Mouse (Mus musculus): ENCODE results near the gene Izumo4. TPM values are rescaled to one million over a fixed set of nuclear protein-coding genes. Genes with fewer than 3 reads are reported as not detected.

Izumo4 gene
- polyA plus RNA-seq, 1 experiment: 36.3 TPM

DNA sequence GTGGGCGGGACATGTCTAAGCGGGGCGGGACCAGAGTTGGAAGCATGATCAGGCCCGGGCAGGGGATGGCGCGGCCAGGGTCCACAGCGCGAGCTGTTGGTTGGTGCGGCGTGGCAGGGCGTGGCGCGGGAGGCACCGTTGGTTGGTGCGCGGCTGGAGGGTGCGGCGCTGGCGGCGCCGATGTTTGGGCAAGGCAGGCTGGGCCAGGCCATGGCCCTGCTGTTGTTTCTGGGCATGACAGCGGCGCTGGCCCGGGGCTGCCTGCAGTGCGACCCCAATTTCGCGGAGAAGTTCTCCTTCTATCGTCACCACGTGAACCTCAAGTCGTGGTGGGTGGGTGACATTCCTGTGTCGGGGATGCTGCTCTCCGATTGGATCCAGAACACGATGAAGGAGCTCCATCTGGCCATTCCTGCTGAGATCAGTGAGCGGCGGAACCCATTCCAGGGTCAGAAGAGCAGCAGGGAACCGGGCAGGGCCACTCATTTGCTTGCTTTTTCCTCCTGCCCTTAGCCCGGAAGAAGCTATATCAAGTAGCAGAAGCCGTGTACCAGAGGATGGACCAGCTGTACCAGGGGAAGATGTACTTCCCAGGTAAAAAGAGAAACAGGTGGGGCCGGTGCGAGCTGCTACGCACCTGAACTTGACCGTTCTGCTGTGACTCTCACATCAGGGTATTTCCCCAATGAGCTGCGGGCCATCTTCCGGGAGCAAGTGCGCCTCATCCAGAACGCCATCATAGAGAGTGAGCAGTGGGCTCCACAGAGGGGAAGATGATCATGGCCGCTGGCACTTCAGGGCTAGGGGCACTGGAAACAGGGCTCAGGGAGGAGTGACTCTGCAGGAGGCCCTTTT is 779 bp downstream of the Izumo4 start:
- H3K27me3 ChIP-seq (ENCODE audit: control insufficient read depth, insufficient read depth, low read length): no peaks in the 10 kb centered on the region
- peaks cover 15% of the 10 kb centered on the region for H3K4me1 ChIP-seq (ENCODE audit: control insufficient read depth, insufficient read depth, insufficient read length, low read length)
- WGBS: 1% methylated on average over 47 of the region's 47 CpGs
- peak; percentile 21; the same call in 1 of the 2 replicates for TF ChIP-seq POLR2A (IDR thresholded peaks at IDR 0.05; ENCODE audit: low read depth, low read length)
- TF ChIP-seq CTCF (IDR thresholded peaks at IDR 0.05; ENCODE audit: extremely low read depth, insufficient read length, insufficient replicate concordance, low read depth, low read length): no peak
- H3K4me3 ChIP-seq (ENCODE audit: low read depth, low read length): peak overlapping the region; percentile 74
- peak overlapping the region; percentile 73 for H3K27ac ChIP-seq (ENCODE audit: insufficient read depth, low read depth, low read length)
- H3K36me3 ChIP-seq (ENCODE audit: control insufficient read depth, insufficient read depth, low read length): peaks cover 11% of the 10 kb centered on the region; the same call in 1 of the 2 replicates

DNA sequence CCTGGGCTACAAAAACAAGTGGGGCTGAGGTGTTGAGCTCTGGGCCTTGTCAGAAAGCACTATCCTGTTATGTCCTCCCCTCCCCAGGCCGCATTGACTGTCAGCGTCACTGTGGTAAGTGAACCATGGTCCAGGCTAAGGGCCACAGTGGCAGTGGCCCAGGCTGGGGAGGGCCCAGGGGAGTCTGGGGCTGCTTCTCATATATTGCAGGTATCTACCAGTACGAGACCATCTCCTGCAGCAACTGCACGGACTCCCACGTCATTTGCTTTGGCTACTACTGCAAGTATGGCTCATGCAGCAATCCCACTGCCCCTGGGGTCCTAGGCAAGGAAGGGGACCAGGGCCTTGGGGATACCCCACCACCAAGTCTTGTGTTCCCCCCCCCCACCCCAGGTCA is 1.7 kb downstream of the Izumo4 start:
- Histone ChIP-seq H3K4me1 (ENCODE audit: control insufficient read depth, insufficient read depth, insufficient read length, low read length) (peaks cover 15% of the 10 kb centered on the region), H3K4me3 (ENCODE audit: low read depth, low read length) (no peak overlapping the region), H3K27ac (ENCODE audit: insufficient read depth, low read depth, low read length) (no peak overlapping the region), H3K36me3 (ENCODE audit: control insufficient read depth, insufficient read depth, low read length) (peaks cover 19% of the 10 kb centered on the region), H3K27me3 (ENCODE audit: control insufficient read depth, insufficient read depth, low read length) (no peaks in the 10 kb centered on the region)
- TF ChIP-seq POLR2A (IDR thresholded peaks at IDR 0.05; ENCODE audit: low read depth, low read length): no peak
- TF ChIP-seq CTCF (IDR thresholded peaks at IDR 0.05; ENCODE audit: extremely low read depth, insufficient read length, insufficient replicate concordance, low read depth, low read length): no peak
- WGBS: 91% methylated on average over 5 of the region's 5 CpGs

DNA sequence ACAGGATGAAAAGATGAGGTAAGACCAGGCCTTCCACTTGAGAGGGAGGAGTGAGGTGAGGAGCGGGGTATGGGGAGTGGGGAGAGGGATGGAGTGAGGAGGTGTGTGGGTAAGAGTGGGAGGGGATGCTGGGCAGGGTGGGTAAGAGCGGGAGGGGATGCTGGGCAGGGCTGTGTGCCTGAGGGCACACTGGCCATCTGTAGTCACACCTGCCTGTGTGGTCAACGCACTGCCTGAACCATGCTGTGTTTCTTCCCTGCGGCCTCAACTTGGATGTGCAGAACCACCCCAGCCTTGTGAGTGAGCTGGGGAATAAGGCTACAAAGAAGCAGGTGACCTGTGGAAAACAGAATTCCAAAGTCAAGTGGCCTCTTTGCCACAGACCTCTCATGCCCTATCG is 2.4 kb downstream of the Izumo4 start:
- whole genome bisulfite sequencing: 95% methylated on average over 5 of the region's 5 CpGs
- TF ChIP-seq CTCF (IDR thresholded peaks at IDR 0.05; ENCODE audit: extremely low read depth, insufficient read length, insufficient replicate concordance, low read depth, low read length): no peak
- no peak for TF ChIP-seq POLR2A (IDR thresholded peaks at IDR 0.05; ENCODE audit: low read depth, low read length)
- Histone ChIP-seq H3K4me1 (ENCODE audit: control insufficient read depth, insufficient read depth, insufficient read length, low read length) (peaks cover 15% of the 10 kb centered on the region), H3K4me3 (ENCODE audit: low read depth, low read length) (no peak overlapping the region), H3K27ac (ENCODE audit: insufficient read depth, low read depth, low read length) (no peak overlapping the region), H3K36me3 (ENCODE audit: control insufficient read depth, insufficient read depth, low read length) (peaks cover 26% of the 10 kb centered on the region), H3K27me3 (ENCODE audit: control insufficient read depth, insufficient read depth, low read length) (no peaks in the 10 kb centered on the region)

DNA sequence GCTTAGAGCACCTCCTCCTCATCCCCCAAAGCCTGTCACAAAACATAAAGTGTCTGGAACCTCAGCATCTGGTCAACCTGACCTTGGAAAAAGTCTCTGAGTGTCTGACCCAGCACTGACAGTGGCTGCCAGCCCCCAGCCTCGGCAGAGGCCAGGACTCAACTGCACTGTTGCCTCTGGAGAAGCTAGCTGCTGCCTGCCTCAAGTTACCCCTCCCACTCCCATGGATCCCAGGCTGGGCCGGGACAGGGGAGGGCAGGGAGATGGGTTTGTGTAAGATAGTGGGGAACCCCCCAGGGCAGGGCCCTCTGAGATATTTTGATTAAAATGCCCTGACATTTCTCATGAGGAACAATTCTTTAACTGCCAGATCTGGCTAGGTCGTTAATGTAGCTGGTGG is 3.0 kb downstream of the Izumo4 start:
- WGBS: 63% methylated on average over 3 of the region's 3 CpGs
- Histone ChIP-seq H3K4me1 (ENCODE audit: control insufficient read depth, insufficient read depth, insufficient read length, low read length) (peaks cover 13% of the 10 kb centered on the region), H3K27me3 (ENCODE audit: control insufficient read depth, insufficient read depth, low read length) (no peaks in the 10 kb centered on the region), H3K4me3 (ENCODE audit: low read depth, low read length) (no peak overlapping the region), H3K36me3 (ENCODE audit: control insufficient read depth, insufficient read depth, low read length) (peaks cover 33% of the 10 kb centered on the region), H3K27ac (ENCODE audit: insufficient read depth, low read depth, low read length) (no peak overlapping the region)
- no peak for TF ChIP-seq CTCF (IDR thresholded peaks at IDR 0.05; ENCODE audit: extremely low read depth, insufficient read length, insufficient replicate concordance, low read depth, low read length)
- no peak for TF ChIP-seq POLR2A (IDR thresholded peaks at IDR 0.05; ENCODE audit: low read depth, low read length)

DNA sequence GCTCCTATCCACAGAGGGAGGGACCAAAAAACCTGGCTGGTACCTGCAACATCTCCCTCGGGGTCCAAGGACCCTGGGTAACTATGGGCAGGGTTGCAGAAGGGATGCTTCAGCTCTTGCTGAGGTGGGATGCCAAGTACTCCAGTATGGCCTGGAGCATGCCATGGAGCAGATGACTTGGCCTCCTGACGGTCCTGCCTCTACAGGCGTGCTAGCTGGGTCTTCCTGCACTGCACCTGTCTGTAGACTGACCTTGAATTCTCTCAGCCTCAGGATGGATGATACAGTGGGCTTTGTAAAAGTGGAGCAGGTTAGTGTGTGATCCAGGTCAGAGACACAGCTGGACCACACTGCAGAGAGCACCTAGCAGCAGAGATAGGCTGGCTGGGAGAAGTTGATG is 3.5 kb downstream of the Izumo4 start:
- Histone ChIP-seq H3K36me3 (ENCODE audit: control insufficient read depth, insufficient read depth, low read length) (peaks cover 37% of the 10 kb centered on the region), H3K27me3 (ENCODE audit: control insufficient read depth, insufficient read depth, low read length) (no peaks in the 10 kb centered on the region), H3K4me3 (ENCODE audit: low read depth, low read length) (no peak overlapping the region), H3K27ac (ENCODE audit: insufficient read depth, low read depth, low read length) (no peak overlapping the region), H3K4me1 (ENCODE audit: control insufficient read depth, insufficient read depth, insufficient read length, low read length) (peaks cover 13% of the 10 kb centered on the region)
- WGBS: 68% methylated on average over 3 of the region's 3 CpGs
- no peak for TF ChIP-seq POLR2A (IDR thresholded peaks at IDR 0.05; ENCODE audit: low read depth, low read length)

DNA sequence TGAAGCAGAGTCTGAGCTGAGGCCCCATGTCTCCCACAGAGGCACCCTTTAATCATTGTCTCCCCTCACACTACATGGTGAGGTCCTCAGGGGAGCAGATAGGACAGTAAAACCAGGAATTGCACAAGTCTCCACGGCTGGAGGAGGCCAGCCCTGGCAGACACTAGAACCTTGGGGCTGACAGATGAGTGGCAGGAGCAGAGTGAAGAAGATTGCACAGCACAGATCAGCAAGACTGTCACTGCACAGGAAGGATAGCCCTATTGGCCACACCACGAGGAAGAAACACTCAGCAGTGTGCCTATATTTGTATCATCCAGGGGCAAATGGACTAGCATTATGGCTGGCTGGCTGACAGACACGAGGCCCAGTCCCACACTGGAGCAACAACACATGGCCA is 8.8 kb downstream of the Izumo4 start:
- Histone ChIP-seq H3K27me3 (ENCODE audit: control insufficient read depth, insufficient read depth, low read length) (no peaks in the 10 kb centered on the region), H3K27ac (ENCODE audit: insufficient read depth, low read depth, low read length) (no peak overlapping the region), H3K4me1 (ENCODE audit: control insufficient read depth, insufficient read depth, insufficient read length, low read length) (no peaks in the 10 kb centered on the region), H3K36me3 (ENCODE audit: control insufficient read depth, insufficient read depth, low read length) (peaks cover 84% of the 10 kb centered on the region), H3K4me3 (ENCODE audit: low read depth, low read length) (no peak overlapping the region)
- WGBS: 69% methylated on average over 3 of the region's 3 CpGs
- no peak for TF ChIP-seq CTCF (IDR thresholded peaks at IDR 0.05; ENCODE audit: extremely low read depth, insufficient read length, insufficient replicate concordance, low read depth, low read length)
- TF ChIP-seq POLR2A (IDR thresholded peaks at IDR 0.05; ENCODE audit: low read depth, low read length): no peak

DNA sequence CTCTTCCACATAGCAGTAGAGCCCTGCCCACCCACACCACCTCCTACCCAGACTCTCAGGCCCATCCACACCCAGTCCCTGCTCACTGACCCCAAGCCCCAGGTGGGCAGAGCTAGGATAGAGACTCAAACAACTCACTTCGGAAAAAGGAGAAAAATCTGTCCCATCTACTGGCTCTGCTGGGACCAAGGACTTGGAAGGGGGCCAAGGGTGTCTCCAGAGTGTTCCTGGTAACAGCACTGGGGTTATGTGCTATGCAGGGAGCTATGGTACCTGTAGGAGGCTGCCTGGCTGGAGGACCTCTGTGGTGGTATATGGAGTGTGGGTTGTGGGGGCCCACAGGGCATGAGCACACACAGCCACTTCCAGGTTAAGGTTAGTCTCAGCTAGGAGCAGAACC is 15.3 kb downstream of the Izumo4 start:
- Histone ChIP-seq H3K27ac (ENCODE audit: insufficient read depth, low read depth, low read length) (no peak overlapping the region), H3K4me3 (ENCODE audit: low read depth, low read length) (no peak overlapping the region), H3K27me3 (ENCODE audit: control insufficient read depth, insufficient read depth, low read length) (no peaks in the 10 kb centered on the region), H3K36me3 (ENCODE audit: control insufficient read depth, insufficient read depth, low read length) (peaks cover 90% of the 10 kb centered on the region), H3K4me1 (ENCODE audit: control insufficient read depth, insufficient read depth, insufficient read length, low read length) (no peaks in the 10 kb centered on the region)
- WGBS: 62% methylated on average over 1 of the region's 1 CpGs
- TF ChIP-seq CTCF (IDR thresholded peaks at IDR 0.05; ENCODE audit: extremely low read depth, insufficient read length, insufficient replicate concordance, low read depth, low read length): no peak
- TF ChIP-seq POLR2A (IDR thresholded peaks at IDR 0.05; ENCODE audit: low read depth, low read length): no peak

Data from small intestine, adult 2 months (tissue).